Mouse (Mus musculus): ENCODE results near the gene Tmem266.

DNA sequence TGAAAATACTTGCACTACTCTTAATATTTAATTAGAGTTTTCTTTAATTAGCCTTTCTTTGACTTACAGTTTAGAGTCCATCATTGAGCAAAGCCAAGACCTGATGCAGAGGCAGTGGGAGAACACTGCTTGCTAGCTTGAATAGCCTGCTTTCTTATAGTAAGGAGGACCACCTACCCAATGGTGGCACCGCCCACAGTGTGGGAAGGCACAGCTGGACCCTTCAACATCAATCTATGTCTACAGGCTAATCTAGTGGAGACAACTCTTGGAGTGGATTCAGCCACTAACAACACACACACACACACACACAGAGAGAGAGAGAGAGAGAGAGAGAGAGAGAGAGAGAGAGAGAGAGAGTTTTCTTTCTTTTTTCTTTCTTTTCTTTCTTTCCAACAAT, 1.7 kb upstream of the Tmem266 start:
- TF ChIP-seq POLR2A (IDR thresholded peaks at IDR 0.05; ENCODE audit: extremely low read depth, insufficient read depth, low read length): no peak
- TF ChIP-seq CTCF (IDR thresholded peaks at IDR 0.05; ENCODE audit: low read depth, low read length): no peak
